Mouse (Mus musculus) gastrocnemius, adult 2 months (tissue): ENCODE data around the gene Jakmip3. TPM values are rescaled to one million over a fixed set of nuclear protein-coding genes. Genes with fewer than 3 reads are reported as not detected.
A peak's percentile ranks its signal among the peaks of the same experiment; 100 is the strongest.

ENCODE experiments used
- DNase-seq: peaks from one replicate; pipeline ENCODE4 v3.0.0; 2022
- H3K27ac ChIP-seq: fragments of 200-600 bp; 2 replicates; pipeline ENCODE4 v1.8.1; 2022; ENCODE audit warnings: mild to moderate bottlenecking
- H3K4me3 ChIP-seq: fragments of 200-600 bp; 2 replicates; pipeline ENCODE4 v1.8.1; 2022; ENCODE audit warnings: mild to moderate bottlenecking, moderate library complexity
- CTCF ChIP-seq: fragments of 200-600 bp; IDR thresholded peaks from 2 replicates; pipeline ENCODE4 v1.8.1; 2022; ENCODE audit warnings: antibody characterized with exemption, mild to moderate bottlenecking, moderate library complexity
- intact Hi-C: fragments of 180-260 bp; cut with DNase I; formaldehyde crosslinking; loops from one replicate; pipeline ENCODE4 v1.15.1; 2025
- total RNA-seq, 2 experiments: library from RNA; stranded (reverse); gene quantifications; 2 replicates each; pipeline ENCODE4 v1.2.3; 2021

Jakmip3 gene
- total RNA-seq, 2 experiments from 2014 or later: 0.15 to 0.28 TPM

GRCm38 (mm10) chr7:139015143-139015542 is 74.6 kb downstream of the Jakmip3 start:
- intact Hi-C loops: no loop called here
- no peak for DNase-seq
- Histone ChIP-seq H3K27ac (no peak overlapping the region), H3K4me3 (no peak overlapping the region)
- TF ChIP-seq CTCF: no peak

- DNase-seq: no peak
- TF ChIP-seq CTCF: no peak
- H3K4me3 ChIP-seq: no peak overlapping the region
- no peak overlapping the region for H3K27ac ChIP-seq
- intact Hi-C loops: no loop called here
Observed at GRCm38 (mm10) chr7:139016288-139016687, 75.8 kb downstream of the Jakmip3 start.

- Histone ChIP-seq H3K4me3 (no peak overlapping the region), H3K27ac (no peak overlapping the region)
- no peak for TF ChIP-seq CTCF
- intact Hi-C loops: no loop called here
- no peak for DNase-seq
Observed at GRCm38 (mm10) chr7:139017249-139017903, 76.8 kb downstream of the Jakmip3 start.

GRCm38 (mm10) chr7:139020884-139021283 is 80.4 kb downstream of the Jakmip3 start:
- Histone ChIP-seq H3K4me3 (no peak overlapping the region), H3K27ac (no peak overlapping the region)
- DNase-seq: peak; percentile 19
- intact Hi-C loops: no loop called here
- TF ChIP-seq CTCF: no peak

GRCm38 (mm10) chr7:139021326-139021725 is 80.8 kb downstream of the Jakmip3 start:
- no peak overlapping the region for H3K4me3 ChIP-seq
- intact Hi-C loops: no loop called here
- TF ChIP-seq CTCF: no peak

GRCm38 (mm10) chr7:139027136-139027535 is 86.6 kb downstream of the Jakmip3 start:
- intact Hi-C loops: no loop called here
- no peak overlapping the region for H3K27ac ChIP-seq
- no peak for TF ChIP-seq CTCF
- H3K4me3 ChIP-seq: no peak overlapping the region
- no peak for DNase-seq

More at GRCm38 (mm10) chr7:139021326-139021725, 80.8 kb downstream of the Jakmip3 start:
- no peak overlapping the region for H3K27ac ChIP-seq
- DNase-seq: no peak

GRCm38 (mm10) chr7:139031215-139031614 is 90.7 kb downstream of the Jakmip3 start:
- H3K27ac ChIP-seq: no peak overlapping the region
- TF ChIP-seq CTCF: no peak
- DNase-seq: no peak
- intact Hi-C loops: no loop called here
- no peak overlapping the region for H3K4me3 ChIP-seq

- no peak for TF ChIP-seq CTCF
- Histone ChIP-seq H3K27ac (no peak overlapping the region), H3K4me3 (no peak overlapping the region)
- peak; percentile 10 for DNase-seq
- intact Hi-C loops: no loop called here
Observed at GRCm38 (mm10) chr7:139063406-139063805, 122.9 kb downstream of the Jakmip3 start.

GRCm38 (mm10) chr7:139068182-139068623 is 127.7 kb downstream of the Jakmip3 start:
- Histone ChIP-seq H3K4me3 (no peak overlapping the region), H3K27ac (no peak overlapping the region)
- intact Hi-C loops: no loop called here
- peak; percentile 55 for DNase-seq
- peak; percentile 68 for TF ChIP-seq CTCF

- peak; percentile 8 for DNase-seq
- Histone ChIP-seq H3K4me3 (no peak overlapping the region), H3K27ac (no peak overlapping the region)
- no peak for TF ChIP-seq CTCF
- intact Hi-C loops: no loop called here
Observed at GRCm38 (mm10) chr7:139074189-139074588, 133.7 kb downstream of the Jakmip3 start.

- no peak for TF ChIP-seq CTCF
- intact Hi-C loops: no loop called here
- no peak overlapping the region for H3K4me3 ChIP-seq
- peak; percentile 10 for DNase-seq
- H3K27ac ChIP-seq: no peak overlapping the region
Observed at GRCm38 (mm10) chr7:139075054-139075794, 134.7 kb downstream of the Jakmip3 start.

- intact Hi-C loops: no loop called here
- H3K27ac ChIP-seq: no peak overlapping the region
- TF ChIP-seq CTCF: no peak
- no peak overlapping the region for H3K4me3 ChIP-seq
- peak; percentile 12 for DNase-seq
Observed at GRCm38 (mm10) chr7:139077283-139077682, 136.8 kb downstream of the Jakmip3 start.

- H3K27ac ChIP-seq: no peak overlapping the region
- intact Hi-C loops: no loop called here
- peak; percentile 4 for DNase-seq
- H3K4me3 ChIP-seq: no peak overlapping the region
- TF ChIP-seq CTCF: no peak
Observed at GRCm38 (mm10) chr7:139078181-139078580, 137.7 kb downstream of the Jakmip3 start.
